Mouse (Mus musculus) midbrain, embryonic 12.5 days (tissue): ENCODE results near the gene Hint1. TPM values are rescaled to one million over a fixed set of nuclear protein-coding genes. Genes with fewer than 3 reads are reported as not detected.
"Not testable (repeated sequence)": the region's sequence is repeated elsewhere in the genome, so short reads cannot be mapped to it uniquely, and the experiment has no call there.

Experiments
- ATAC-seq: fragments of 200-750 bp; cut with Nextera tagmentation; 2 replicates; pipeline ENCODE4 v1.8.0; 2017; ENCODE audit warnings: low read depth, moderate TSS enrichment, moderate library complexity; ENCODE audit not compliant: low FRiP score
- H3K27ac ChIP-seq: fragments of 300-500 bp; sonication (generic); replicated peaks from 2 replicates; pipeline ENCODE4 v1.5.1; 2016; ENCODE audit warnings: mild to moderate bottlenecking
- H3K27me3 ChIP-seq: fragments of 300-500 bp; sonication (generic); 2 replicates; pipeline ENCODE4 v1.6.1; 2016; ENCODE audit warnings: mild to moderate bottlenecking
- H3K36me3 ChIP-seq: fragments of 300-500 bp; sonication (generic); 2 replicates; pipeline ENCODE4 v1.6.1; 2016
- H3K4me1 ChIP-seq: fragments of 300-500 bp; sonication (generic); 2 replicates; pipeline ENCODE4 v1.6.1; 2016
- H3K4me2 ChIP-seq: fragments of 300-500 bp; sonication (generic); replicated peaks from 2 replicates; pipeline ENCODE4 v1.6.1; 2016; ENCODE audit warnings: mild to moderate bottlenecking, moderate library complexity
- H3K4me3 ChIP-seq: fragments of 300-500 bp; sonication (generic); 2 replicates; pipeline ENCODE4 v1.5.1; 2016; ENCODE audit warnings: mild to moderate bottlenecking
- H3K9ac ChIP-seq: fragments of 300-500 bp; sonication (generic); replicated peaks from 2 replicates; pipeline ENCODE4 v1.6.1; 2016; ENCODE audit warnings: mild to moderate bottlenecking, moderate library complexity
- H3K9me3 ChIP-seq: fragments of 300-500 bp; sonication (generic); 2 replicates; pipeline ENCODE4 v1.6.1; 2016; ENCODE audit warnings: mild to moderate bottlenecking
- WGBS: fragments of 180-500 bp; shearing (Covaris S2); methylation state at CpG from one replicate; pipeline ENCODE4 v1.1.7; 2016; 5-methylcytosine and 5-hydroxymethylcytosine counted together
- polyA plus RNA-seq: library from polyadenylated mRNA; unstranded; fragments of >200 nt; fragmentation: Nextera tagmentation; extraction: Ambion mirVana; gene quantifications from 2 replicates; pipeline ENCODE4 v1.2.1, GENCODE M21; 2016

Hint1 gene
- polyA plus RNA-seq, 1 experiment from 2014 or later: 664 TPM

GRCm38 (mm10) chr11:54884197-54884828 lies 18.1 kb downstream of the Hint1 start:
- H3K4me1 ChIP-seq: peaks cover 6% of the 10 kb centered on the region
- no peaks in the 10 kb centered on the region for H3K36me3 ChIP-seq
- H3K4me3 ChIP-seq: no peak overlapping the region
- H3K27me3 ChIP-seq: 0 out of 2 replicates have a peak, but pooled peaks cover 7% of the 10 kb centered on the region
- H3K9ac ChIP-seq: no peak overlapping the region
- no peak overlapping the region for H3K27ac ChIP-seq
- H3K4me2 ChIP-seq: no peak overlapping the region
- no peak for ATAC-seq
- no peaks in the 10 kb centered on the region for H3K9me3 ChIP-seq
- 81% methylated on average over 5 of the region's 5 CpGs for WGBS

- 37% methylated on average over 5 of the region's 5 CpGs for WGBS
- H3K27ac ChIP-seq: no peak overlapping the region
- H3K4me1 ChIP-seq: peaks cover 6% of the 10 kb centered on the region
- H3K4me2 ChIP-seq: no peak overlapping the region
- no peak overlapping the region for H3K4me3 ChIP-seq
- 0 out of 2 replicates have a peak, but pooled peaks cover 2% of the 10 kb centered on the region for H3K27me3 ChIP-seq
- ATAC-seq: no peak
- H3K9ac ChIP-seq: no peak overlapping the region
- no peaks in the 10 kb centered on the region for H3K36me3 ChIP-seq
- H3K9me3 ChIP-seq: no peaks in the 10 kb centered on the region
Measured at GRCm38 (mm10) chr11:54884937-54885336, 18.8 kb downstream of the Hint1 start.

- Histone ChIP-seq H3K4me1 (peaks cover 6% of the 10 kb centered on the region), H3K36me3 (no peaks in the 10 kb centered on the region), H3K9ac (no peak overlapping the region), H3K4me3 (no peak overlapping the region), H3K9me3 (no peaks in the 10 kb centered on the region), H3K27ac (no peak overlapping the region), H3K27me3 (no peaks in the 10 kb centered on the region), H3K4me2 (no peak overlapping the region)
- WGBS: 91% methylated on average over 2 of the region's 2 CpGs
- no peak for ATAC-seq
Measured at GRCm38 (mm10) chr11:54885406-54885805, 19.2 kb downstream of the Hint1 start.

DNA sequence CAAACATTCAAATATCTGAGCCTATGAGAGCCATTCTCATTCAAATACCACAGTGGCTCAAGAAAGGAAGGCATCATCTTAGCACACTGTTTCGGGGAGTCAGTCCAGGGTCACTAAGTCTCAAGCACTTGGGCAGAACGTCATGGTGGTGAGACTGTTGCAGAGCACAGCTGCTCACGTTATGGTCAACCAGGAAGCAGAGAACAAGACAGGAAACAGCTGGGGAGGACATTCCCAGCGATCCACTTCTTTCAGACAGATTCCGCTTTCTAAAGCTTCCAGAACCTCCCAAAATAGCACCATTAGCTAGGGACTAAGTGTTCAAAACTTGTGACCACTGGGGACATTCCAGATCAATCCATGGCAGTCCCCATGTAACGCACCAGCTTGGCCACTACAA lies 21.7 kb downstream of the Hint1 start:
- no peak overlapping the region for H3K4me2 ChIP-seq
- H3K9me3 ChIP-seq: no peaks in the 10 kb centered on the region
- H3K27ac ChIP-seq: no peak overlapping the region
- H3K9ac ChIP-seq: no peak overlapping the region
- 81% methylated on average over 6 of the region's 6 CpGs for WGBS
- H3K4me1 ChIP-seq: no peaks in the 10 kb centered on the region
- no peak overlapping the region for H3K4me3 ChIP-seq
- no peaks in the 10 kb centered on the region for H3K27me3 ChIP-seq
- no peaks in the 10 kb centered on the region for H3K36me3 ChIP-seq
- ATAC-seq: no peak

GRCm38 (mm10) chr11:54891341-54891740 lies 25.2 kb downstream of the Hint1 start:
- Histone ChIP-seq H3K27ac (no peak overlapping the region), H3K9ac (no peak overlapping the region), H3K36me3 (no peaks in the 10 kb centered on the region), H3K4me1 (no peaks in the 10 kb centered on the region), H3K9me3 (no peaks in the 10 kb centered on the region), H3K27me3 (no peaks in the 10 kb centered on the region), H3K4me3 (no peak overlapping the region), H3K4me2 (no peak overlapping the region)
- no peak for ATAC-seq
- WGBS: 82% methylated on average over 5 of the region's 5 CpGs

- Histone ChIP-seq H3K4me3 (no peak overlapping the region), H3K9me3 (no peaks in the 10 kb centered on the region), H3K9ac (no peak overlapping the region), H3K36me3 (no peaks in the 10 kb centered on the region), H3K27ac (no peak overlapping the region), H3K4me1 (no peaks in the 10 kb centered on the region), H3K4me2 (no peak overlapping the region), H3K27me3 (no peaks in the 10 kb centered on the region)
- ATAC-seq: no peak
- 60% methylated on average over 7 of the region's 7 CpGs for WGBS
Measured at GRCm38 (mm10) chr11:54892091-54892490, 25.9 kb downstream of the Hint1 start.

GRCm38 (mm10) chr11:54894589-54894988 lies 28.4 kb downstream of the Hint1 start:
- Histone ChIP-seq H3K9ac (no peak overlapping the region), H3K4me1 (no peaks in the 10 kb centered on the region), H3K4me2 (no peak overlapping the region), H3K4me3 (no peak overlapping the region), H3K9me3 (no peaks in the 10 kb centered on the region), H3K36me3 (no peaks in the 10 kb centered on the region), H3K27ac (no peak overlapping the region), H3K27me3 (no peaks in the 10 kb centered on the region)
- no peak for ATAC-seq
- WGBS: 71% methylated on average over 9 of the region's 9 CpGs

- not testable (repeated sequence) for H3K27me3 ChIP-seq, H3K4me2 ChIP-seq, H3K9ac ChIP-seq, H3K27ac ChIP-seq, H3K4me1 ChIP-seq, ATAC-seq, H3K4me3 ChIP-seq, H3K36me3 ChIP-seq, H3K9me3 ChIP-seq
- 89% methylated on average over 3 of the region's 3 CpGs for WGBS
Measured at GRCm38 (mm10) chr11:54896646-54897045, 30.5 kb downstream of the Hint1 start.

GRCm38 (mm10) chr11:54897470-54897869 lies 31.3 kb downstream of the Hint1 start:
- H3K4me1 ChIP-seq: peaks cover 3% of the 10 kb centered on the region; the same call in 1 of the 2 replicates
- no peak overlapping the region for H3K9ac ChIP-seq
- ATAC-seq: no peak
- no peaks in the 10 kb centered on the region for H3K9me3 ChIP-seq
- no peak overlapping the region for H3K4me3 ChIP-seq
- WGBS: 48% methylated on average over 5 of the region's 5 CpGs
- H3K27me3 ChIP-seq: no peaks in the 10 kb centered on the region
- no peak overlapping the region for H3K4me2 ChIP-seq
- no peaks in the 10 kb centered on the region for H3K36me3 ChIP-seq
- no peak overlapping the region for H3K27ac ChIP-seq

GRCm38 (mm10) chr11:54899657-54900056 lies 33.5 kb downstream of the Hint1 start:
- Histone ChIP-seq H3K9ac (no peak overlapping the region), H3K27me3 (peaks cover 7% of the 10 kb centered on the region; the same call in 1 of the 2 replicates), H3K4me1 (peaks cover 12% of the 10 kb centered on the region; the same call in 1 of the 2 replicates), H3K9me3 (no peaks in the 10 kb centered on the region), H3K27ac (no peak overlapping the region), H3K4me2 (no peak overlapping the region), H3K4me3 (no peak overlapping the region), H3K36me3 (no peaks in the 10 kb centered on the region)
- WGBS: 82% methylated on average over 4 of the region's 4 CpGs
- ATAC-seq: no peak

DNA sequence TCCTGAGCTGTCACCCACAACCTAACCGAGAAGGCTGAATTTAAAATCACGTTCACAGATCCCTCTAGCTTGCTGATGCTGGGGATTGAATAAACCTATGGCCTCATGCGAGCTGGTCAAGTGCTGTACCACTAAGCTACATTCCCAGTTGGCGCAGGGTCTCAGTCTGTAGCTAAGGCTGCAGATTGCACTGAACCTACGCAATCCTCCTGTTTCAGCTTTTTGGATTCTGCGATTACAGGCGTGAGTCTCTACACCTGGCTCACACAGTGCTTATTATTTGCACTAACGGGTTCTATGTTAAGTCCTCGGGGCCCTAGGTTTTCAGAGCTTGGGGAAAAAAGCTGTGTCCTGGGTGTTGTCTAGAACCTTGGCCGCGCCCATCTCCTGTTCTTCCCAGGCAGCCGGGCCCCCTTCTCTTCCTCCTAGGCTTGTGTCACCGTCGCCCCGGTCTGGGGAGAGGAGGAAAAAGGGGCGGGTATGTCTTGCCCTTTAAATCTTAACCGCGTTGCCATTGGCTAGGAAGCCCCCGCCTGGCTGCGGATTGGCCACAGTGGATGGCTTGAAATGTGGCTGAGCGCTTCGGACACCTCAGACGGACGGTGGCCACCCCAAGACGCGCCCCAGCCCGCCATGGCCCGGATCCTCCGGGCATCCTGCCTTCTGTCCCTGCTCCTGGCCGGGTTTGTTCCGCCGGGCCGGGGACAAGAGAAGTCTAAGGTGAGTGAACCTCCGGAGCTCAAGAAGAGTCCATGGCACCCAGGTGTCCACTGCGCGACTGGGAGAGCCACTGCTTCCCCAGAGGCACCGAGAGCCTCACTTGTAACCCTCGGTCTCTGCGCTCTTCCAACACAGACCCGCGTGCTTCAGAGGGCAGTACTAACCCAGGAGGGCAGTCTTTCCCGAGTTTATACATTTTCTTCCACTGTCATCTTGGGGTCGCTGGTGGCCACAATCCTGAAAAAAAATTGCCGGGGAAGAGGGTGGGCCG lies 36.4 kb downstream of the Hint1 start, which contains the start of gene Gpx3:
Gene Gpx3, plus strand, starts transcription at position 121 of the 991 bp plus-strand sequence.
- WGBS: 16% methylated on average over 45 of the region's 45 CpGs
- Histone ChIP-seq H3K4me2 (peak within 1 kb of the TSS; percentile 76), H3K36me3 (no peaks in the 10 kb centered on the region), H3K27me3 (peaks cover 7% of the 10 kb centered on the region; the same call in 1 of the 2 replicates), H3K9ac (peak within 1 kb of the TSS; percentile 52), H3K4me3 (peak within 1 kb of the TSS; percentile 48), H3K4me1 (peaks cover 12% of the 10 kb centered on the region; the same call in 1 of the 2 replicates), H3K9me3 (no peaks in the 10 kb centered on the region), H3K27ac (no peak within 1 kb of the TSS)
- ATAC-seq: peak; percentile 88

DNA sequence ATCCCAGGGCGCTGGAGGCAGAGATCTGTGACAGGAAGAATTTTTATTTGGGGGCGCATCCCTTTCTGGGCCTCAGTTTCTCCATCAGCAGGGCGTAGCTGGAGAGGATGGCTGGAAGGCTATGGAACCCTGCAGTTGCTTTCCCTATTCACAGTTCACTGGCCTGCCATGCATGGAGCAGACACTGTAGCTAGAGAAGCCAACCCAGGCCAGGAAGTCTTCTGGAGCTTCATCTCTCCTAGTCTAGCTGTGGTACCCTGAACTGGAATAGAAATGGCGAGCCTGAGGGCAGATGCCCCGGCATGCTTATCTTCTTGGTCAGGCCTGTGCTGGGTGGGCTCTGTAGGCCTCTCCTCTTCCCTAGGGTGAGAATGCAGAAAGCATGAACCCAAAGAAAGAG lies 37.2 kb downstream of the Hint1 start:
- no peak for ATAC-seq
- H3K9ac ChIP-seq: peak overlapping the region; percentile 52; the same call in 1 of the 2 replicates
- peaks cover 12% of the 10 kb centered on the region; the same call in 1 of the 2 replicates for H3K4me1 ChIP-seq
- H3K4me2 ChIP-seq: peak overlapping the region; percentile 76
- peak overlapping the region; percentile 48 for H3K4me3 ChIP-seq
- 75% methylated on average over 5 of the region's 5 CpGs for WGBS
- H3K36me3 ChIP-seq: no peaks in the 10 kb centered on the region
- peaks cover 7% of the 10 kb centered on the region; the same call in 1 of the 2 replicates for H3K27me3 ChIP-seq
- no peak overlapping the region for H3K27ac ChIP-seq
- H3K9me3 ChIP-seq: no peaks in the 10 kb centered on the region
